Mouse (Mus musculus) hindbrain, embryonic 13.5 days (tissue): Measurements from ENCODE around the gene AI481877. TPM values are rescaled to one million over a fixed set of nuclear protein-coding genes. Genes with fewer than 3 reads are reported as not detected.

ENCODE experiments used
- polyA plus RNA-seq: library from polyadenylated mRNA; unstranded; fragments of >200 nt; fragmentation: Nextera tagmentation; extraction: Ambion mirVana; gene quantifications from 2 replicates; pipeline ENCODE4 v1.2.1, GENCODE M21; 2015

Gene AI481877
- polyA plus RNA-seq, 1 experiment from 2014 or later = not detected

Other genes with a start within 250 kb of the AI481877 start
- gene Ecpas, start 226.2 kb downstream of the AI481877 start, polyA plus RNA-seq = 28.4 and 28.8 TPM in 2 replicates
- gene Zkscan16, start 195.4 kb downstream of the AI481877 start, polyA plus RNA-seq = 0.52 and 1.1 TPM in 2 replicates
- 5.0 and 6.1 TPM in 2 replicates for gene Ptgr1, start 151.9 kb downstream of the AI481877 start, polyA plus RNA-seq
- 5.5 and 6.4 TPM in 2 replicates for gene Dnajc25, start 143.9 kb downstream of the AI481877 start, polyA plus RNA-seq
- 9.2 and 10.6 TPM in 2 replicates for gene Gm20503, start 135.8 kb downstream of the AI481877 start, polyA plus RNA-seq
- gene Gng10, start 103.9 kb downstream of the AI481877 start, polyA plus RNA-seq = 150 and 154 TPM in 2 replicates
- gene Ugcg, start 50.3 kb upstream of the AI481877 start, polyA plus RNA-seq = 17.3 and 19.2 TPM in 2 replicates